Mouse (Mus musculus) limb, embryonic 11.5 days (tissue): Measurements from ENCODE around the gene Htr2b. TPM values are rescaled to one million over a fixed set of nuclear protein-coding genes. Genes with fewer than 3 reads are reported as not detected.

ENCODE experiments used
- polyA plus RNA-seq: library from polyadenylated mRNA; unstranded; fragments of >200 nt; fragmentation: Nextera tagmentation; extraction: Ambion mirVana; gene quantifications from 2 replicates; pipeline ENCODE4 v1.2.1, GENCODE M21; 2014

Htr2b gene
- polyA plus RNA-seq, 1 experiment from 2014 or later, result 0.44 TPM

Other genes starting within 250 kb of the Htr2b start
- gene Itm2c, start 217.7 kb downstream of the Htr2b start, polyA plus RNA-seq, result 105 and 125 TPM in 2 replicates
- gene 4933407L21Rik, start 183.5 kb downstream of the Htr2b start, polyA plus RNA-seq, result 0.06 and 0.11 TPM in 2 replicates
- not detected in 2 replicates for gene Gpr55, start 151.0 kb downstream of the Htr2b start, polyA plus RNA-seq
- not detected in 2 replicates for gene Spata3, start 95.2 kb downstream of the Htr2b start, polyA plus RNA-seq
- 0.35 and 0.49 TPM in 2 replicates for gene 2810459M11Rik, start 66.1 kb downstream of the Htr2b start, polyA plus RNA-seq
- 222 and 230 TPM in 2 replicates for gene Psmd1, start 47.6 kb downstream of the Htr2b start, polyA plus RNA-seq
- gene Gm21972, start 21.7 kb upstream of the Htr2b start, polyA plus RNA-seq, result 0.44 TPM in 1 of 2 replicates, not detected in the other
- 29.8 and 30.7 TPM in 2 replicates for gene Armc9, start 42.8 kb upstream of the Htr2b start, polyA plus RNA-seq
- 5.3 and 5.6 TPM in 2 replicates for gene B3gnt7, start 190.9 kb upstream of the Htr2b start, polyA plus RNA-seq
- gene Ncl, start 247.4 kb upstream of the Htr2b start, polyA plus RNA-seq, result 483 and 544 TPM in 2 replicates